Mouse (Mus musculus): ENCODE measurements at regions not wholly inside any gene's neighbourhood (a gene's known extent, or its start where the extent isn't known, plus 50 kb on each side); places are given as distances from the start of the nearest gene placed in this dataset.
"Not testable (repeated sequence)": the region's sequence is repeated elsewhere in the genome, so short reads cannot be mapped to it uniquely, and the experiment has no call there.

GRCm38 (mm10) chr3:151948015-151948645 is 110.7 kb upstream of the Ptgfr start:
- H3K27ac ChIP-seq (ENCODE audit: low read length): no peak overlapping the region
- no peak overlapping the region for H3K4me3 ChIP-seq (ENCODE audit: low read depth, low read length)
- 89% methylated on average over 5 of the region's 5 CpGs for WGBS
- H3K36me3 ChIP-seq (ENCODE audit: control insufficient read depth, insufficient read depth, low read length): no peaks in the 10 kb centered on the region
- no peaks in the 10 kb centered on the region for H3K27me3 ChIP-seq (ENCODE audit: control insufficient read depth, insufficient read depth, low read length)
- H3K4me2 ChIP-seq (replicated peaks; ENCODE audit: low read depth, low read length): no peak overlapping the region
- H3K9me3 ChIP-seq (ENCODE audit: control insufficient read depth, low read depth, low read length): no peaks in the 10 kb centered on the region
- ATAC-seq (ENCODE audit: insufficient number of reproducible peaks, insufficient read depth, low FRiP score, low read depth): no peak
- no peaks in the 10 kb centered on the region for H3K4me1 ChIP-seq (ENCODE audit: control insufficient read depth, insufficient read depth, low read length)
- no peak overlapping the region for H3K9ac ChIP-seq (replicated peaks; ENCODE audit: low read depth, low read length)

- Histone ChIP-seq H3K36me3 (ENCODE audit: control insufficient read depth, insufficient read depth, low read length) (no peaks in the 10 kb centered on the region), H3K4me2 (replicated peaks; ENCODE audit: low read depth, low read length) (no peak overlapping the region), H3K9ac (replicated peaks; ENCODE audit: low read depth, low read length) (no peak overlapping the region), H3K27me3 (ENCODE audit: control insufficient read depth, insufficient read depth, low read length) (no peaks in the 10 kb centered on the region), H3K4me1 (ENCODE audit: control insufficient read depth, insufficient read depth, low read length) (no peaks in the 10 kb centered on the region), H3K9me3 (ENCODE audit: control insufficient read depth, low read depth, low read length) (no peaks in the 10 kb centered on the region), H3K4me3 (ENCODE audit: low read depth, low read length) (no peak overlapping the region), H3K27ac (ENCODE audit: low read length) (no peak overlapping the region)
- WGBS: 44% methylated on average over 3 of the region's 3 CpGs
- ATAC-seq (ENCODE audit: insufficient number of reproducible peaks, insufficient read depth, low FRiP score, low read depth): no peak; the same call in 1 of the 2 replicates
Measured at GRCm38 (mm10) chr3:151945916-151946315, 108.5 kb upstream of the Ptgfr start.

GRCm38 (mm10) chr3:151943542-151943941 is 106.1 kb upstream of the Ptgfr start:
- Histone ChIP-seq H3K4me2 (replicated peaks; ENCODE audit: low read depth, low read length) (no peak overlapping the region), H3K4me3 (ENCODE audit: low read depth, low read length) (no peak overlapping the region), H3K27ac (ENCODE audit: low read length) (no peak overlapping the region), H3K9me3 (ENCODE audit: control insufficient read depth, low read depth, low read length) (no peaks in the 10 kb centered on the region), H3K27me3 (ENCODE audit: control insufficient read depth, insufficient read depth, low read length) (no peaks in the 10 kb centered on the region), H3K4me1 (ENCODE audit: control insufficient read depth, insufficient read depth, low read length) (no peaks in the 10 kb centered on the region), H3K9ac (replicated peaks; ENCODE audit: low read depth, low read length) (no peak overlapping the region), H3K36me3 (ENCODE audit: control insufficient read depth, insufficient read depth, low read length) (no peaks in the 10 kb centered on the region)
- WGBS: 58% methylated on average over 3 of the region's 3 CpGs
- no peak for ATAC-seq (ENCODE audit: insufficient number of reproducible peaks, insufficient read depth, low FRiP score, low read depth)

GRCm38 (mm10) chr3:151938472-151939029 is 101.1 kb upstream of the Ptgfr start:
- 72% methylated on average over 2 of the region's 2 CpGs for WGBS
- Histone ChIP-seq H3K9ac (replicated peaks; ENCODE audit: low read depth, low read length) (no peak overlapping the region), H3K4me3 (ENCODE audit: low read depth, low read length) (no peak overlapping the region), H3K4me1 (ENCODE audit: control insufficient read depth, insufficient read depth, low read length) (no peaks in the 10 kb centered on the region), H3K27me3 (ENCODE audit: control insufficient read depth, insufficient read depth, low read length) (no peaks in the 10 kb centered on the region), H3K36me3 (ENCODE audit: control insufficient read depth, insufficient read depth, low read length) (no peaks in the 10 kb centered on the region), H3K9me3 (ENCODE audit: control insufficient read depth, low read depth, low read length) (no peaks in the 10 kb centered on the region), H3K4me2 (replicated peaks; ENCODE audit: low read depth, low read length) (no peak overlapping the region), H3K27ac (ENCODE audit: low read length) (no peak overlapping the region)
- ATAC-seq (ENCODE audit: insufficient number of reproducible peaks, insufficient read depth, low FRiP score, low read depth): no peak

GRCm38 (mm10) chr3:151931656-151932055 is 94.2 kb upstream of the Ptgfr start:
- Histone ChIP-seq H3K4me2 (replicated peaks; ENCODE audit: low read depth, low read length) (no peak overlapping the region), H3K27ac (ENCODE audit: low read length) (no peak overlapping the region), H3K4me3 (ENCODE audit: low read depth, low read length) (no peak overlapping the region), H3K9me3 (ENCODE audit: control insufficient read depth, low read depth, low read length) (no peaks in the 10 kb centered on the region), H3K4me1 (ENCODE audit: control insufficient read depth, insufficient read depth, low read length) (no peaks in the 10 kb centered on the region), H3K36me3 (ENCODE audit: control insufficient read depth, insufficient read depth, low read length) (no peaks in the 10 kb centered on the region), H3K9ac (replicated peaks; ENCODE audit: low read depth, low read length) (no peak overlapping the region), H3K27me3 (ENCODE audit: control insufficient read depth, insufficient read depth, low read length) (no peaks in the 10 kb centered on the region)
- ATAC-seq (ENCODE audit: insufficient number of reproducible peaks, insufficient read depth, low FRiP score, low read depth): no peak

- Histone ChIP-seq H3K36me3 (ENCODE audit: control insufficient read depth, insufficient read depth, low read length) (no peaks in the 10 kb centered on the region), H3K9me3 (ENCODE audit: control insufficient read depth, low read depth, low read length) (no peaks in the 10 kb centered on the region), H3K4me2 (replicated peaks; ENCODE audit: low read depth, low read length) (no peak overlapping the region), H3K9ac (replicated peaks; ENCODE audit: low read depth, low read length) (no peak overlapping the region), H3K4me3 (ENCODE audit: low read depth, low read length) (no peak overlapping the region), H3K4me1 (ENCODE audit: control insufficient read depth, insufficient read depth, low read length) (no peaks in the 10 kb centered on the region), H3K27me3 (ENCODE audit: control insufficient read depth, insufficient read depth, low read length) (no peaks in the 10 kb centered on the region), H3K27ac (ENCODE audit: low read length) (no peak overlapping the region)
- ATAC-seq (ENCODE audit: insufficient number of reproducible peaks, insufficient read depth, low FRiP score, low read depth): no peak
- WGBS: 84% methylated on average over 3 of the region's 3 CpGs
Measured at GRCm38 (mm10) chr3:151931096-151931495, 93.7 kb upstream of the Ptgfr start.

- Histone ChIP-seq H3K27me3 (ENCODE audit: control insufficient read depth, insufficient read depth, low read length) (no peaks in the 10 kb centered on the region), H3K9ac (replicated peaks; ENCODE audit: low read depth, low read length) (no peak overlapping the region), H3K4me3 (ENCODE audit: low read depth, low read length) (no peak overlapping the region), H3K9me3 (ENCODE audit: control insufficient read depth, low read depth, low read length) (no peaks in the 10 kb centered on the region), H3K27ac (ENCODE audit: low read length) (no peak overlapping the region), H3K36me3 (ENCODE audit: control insufficient read depth, insufficient read depth, low read length) (no peaks in the 10 kb centered on the region), H3K4me1 (ENCODE audit: control insufficient read depth, insufficient read depth, low read length) (no peaks in the 10 kb centered on the region), H3K4me2 (replicated peaks; ENCODE audit: low read depth, low read length) (no peak overlapping the region)
- WGBS: 64% methylated on average over 13 of the region's 13 CpGs
- ATAC-seq (ENCODE audit: insufficient number of reproducible peaks, insufficient read depth, low FRiP score, low read depth): 0 out of 2 replicates have a peak, but pooled peaks have one; percentile 74
Measured at GRCm38 (mm10) chr3:151914010-151914513, 76.6 kb upstream of the Ptgfr start.

- H3K4me3 ChIP-seq (ENCODE audit: low read depth, low read length); H3K9ac ChIP-seq (replicated peaks; ENCODE audit: low read depth, low read length); H3K36me3 ChIP-seq (ENCODE audit: control insufficient read depth, insufficient read depth, low read length); ATAC-seq (ENCODE audit: insufficient number of reproducible peaks, insufficient read depth, low FRiP score, low read depth); H3K27ac ChIP-seq (ENCODE audit: low read length); H3K4me2 ChIP-seq (replicated peaks; ENCODE audit: low read depth, low read length); H3K27me3 ChIP-seq (ENCODE audit: control insufficient read depth, insufficient read depth, low read length); H3K9me3 ChIP-seq (ENCODE audit: control insufficient read depth, low read depth, low read length); H3K4me1 ChIP-seq (ENCODE audit: control insufficient read depth, insufficient read depth, low read length): not testable (repeated sequence)
- WGBS: 72% methylated on average over 11 of the region's 11 CpGs
Measured at GRCm38 (mm10) chr3:151912292-151912691, 74.9 kb upstream of the Ptgfr start.

- H3K27ac ChIP-seq (ENCODE audit: low read length): no peak overlapping the region
- no peak overlapping the region for H3K9ac ChIP-seq (replicated peaks; ENCODE audit: low read depth, low read length)
- H3K36me3 ChIP-seq (ENCODE audit: control insufficient read depth, insufficient read depth, low read length): no peaks in the 10 kb centered on the region
- 85% methylated on average over 2 of the region's 2 CpGs for WGBS
- ATAC-seq (ENCODE audit: insufficient number of reproducible peaks, insufficient read depth, low FRiP score, low read depth): no peak
- no peaks in the 10 kb centered on the region for H3K4me1 ChIP-seq (ENCODE audit: control insufficient read depth, insufficient read depth, low read length)
- H3K4me2 ChIP-seq (replicated peaks; ENCODE audit: low read depth, low read length): no peak overlapping the region
- H3K27me3 ChIP-seq (ENCODE audit: control insufficient read depth, insufficient read depth, low read length): no peaks in the 10 kb centered on the region
- no peak overlapping the region for H3K4me3 ChIP-seq (ENCODE audit: low read depth, low read length)
- H3K9me3 ChIP-seq (ENCODE audit: control insufficient read depth, low read depth, low read length): no peaks in the 10 kb centered on the region
Measured at GRCm38 (mm10) chr3:151910851-151911250, 73.4 kb upstream of the Ptgfr start.

Data from stomach, embryonic 14.5 days (tissue).